Mouse (Mus musculus) intestine, embryonic 16.5 days (tissue): ENCODE measurements around the gene Hist1h1d. TPM values are rescaled to one million over a fixed set of nuclear protein-coding genes. Genes with fewer than 3 reads are reported as not detected.
"Not testable (repeated sequence)": the region's sequence is repeated elsewhere in the genome, so short reads cannot be mapped to it uniquely, and the experiment has no call there.

Experiments used
- ATAC-seq: fragments of 200-750 bp; cut with Nextera tagmentation; 2 replicates; pipeline ENCODE4 v1.8.0; 2017; ENCODE audit warnings: moderate TSS enrichment, moderate library complexity
- H3K27ac ChIP-seq: fragments of 300-500 bp; sonication (generic); 2 replicates; pipeline ENCODE4 v1.5.1; 2014; ENCODE audit warnings: mild to moderate bottlenecking, low read length
- H3K27me3 ChIP-seq: fragments of 300-500 bp; sonication (generic); replicated peaks from 2 replicates; pipeline ENCODE4 v1.6.1; 2014; ENCODE audit warnings: low read length, control low read depth, mixed read lengths; ENCODE audit not compliant: control insufficient read depth, insufficient read depth
- H3K36me3 ChIP-seq: fragments of 300-500 bp; sonication (generic); 2 replicates; pipeline ENCODE4 v1.6.1; 2014; ENCODE audit warnings: low read length, control low read depth; ENCODE audit not compliant: control insufficient read depth, insufficient read depth
- H3K4me1 ChIP-seq: fragments of 300-500 bp; sonication (generic); 2 replicates; pipeline ENCODE4 v1.6.1; 2014; ENCODE audit warnings: low read length, control low read depth, mixed read lengths; ENCODE audit not compliant: control insufficient read depth, insufficient read depth
- H3K4me2 ChIP-seq: fragments of 300-500 bp; sonication (generic); 2 replicates; pipeline ENCODE4 v1.6.1; 2014; ENCODE audit warnings: low read depth, low read length, control low read depth
- H3K4me3 ChIP-seq: fragments of 300-500 bp; sonication (generic); 2 replicates; pipeline ENCODE4 v1.5.1; 2014; ENCODE audit warnings: mild to moderate bottlenecking, low read length
- H3K9ac ChIP-seq: fragments of 300-500 bp; sonication (generic); 2 replicates; pipeline ENCODE4 v1.6.1; 2014; ENCODE audit warnings: low read depth, low read length
- H3K9me3 ChIP-seq: fragments of 300-500 bp; sonication (generic); 2 replicates; pipeline ENCODE4 v1.6.1; 2016; ENCODE audit warnings: low read length, control low read depth; ENCODE audit not compliant: control insufficient read depth
- WGBS: fragments of 180-500 bp; shearing (Covaris S2); extraction: QIAGEN DNeasy Blood & Tissue Kit; methylation state at CpG from one replicate; pipeline ENCODE4 v1.1.7; 2014; 5-methylcytosine and 5-hydroxymethylcytosine counted together
- polyA plus RNA-seq: library from polyadenylated mRNA; unstranded; fragments of >200 nt; fragmentation: Nextera tagmentation; extraction: Ambion mirVana; gene quantifications from 2 replicates; pipeline ENCODE4 v1.2.1, GENCODE M21; 2015

The Hist1h1d gene
- polyA plus RNA-seq, 1 experiment from 2014 or later, result 0.42 TPM

DNA sequence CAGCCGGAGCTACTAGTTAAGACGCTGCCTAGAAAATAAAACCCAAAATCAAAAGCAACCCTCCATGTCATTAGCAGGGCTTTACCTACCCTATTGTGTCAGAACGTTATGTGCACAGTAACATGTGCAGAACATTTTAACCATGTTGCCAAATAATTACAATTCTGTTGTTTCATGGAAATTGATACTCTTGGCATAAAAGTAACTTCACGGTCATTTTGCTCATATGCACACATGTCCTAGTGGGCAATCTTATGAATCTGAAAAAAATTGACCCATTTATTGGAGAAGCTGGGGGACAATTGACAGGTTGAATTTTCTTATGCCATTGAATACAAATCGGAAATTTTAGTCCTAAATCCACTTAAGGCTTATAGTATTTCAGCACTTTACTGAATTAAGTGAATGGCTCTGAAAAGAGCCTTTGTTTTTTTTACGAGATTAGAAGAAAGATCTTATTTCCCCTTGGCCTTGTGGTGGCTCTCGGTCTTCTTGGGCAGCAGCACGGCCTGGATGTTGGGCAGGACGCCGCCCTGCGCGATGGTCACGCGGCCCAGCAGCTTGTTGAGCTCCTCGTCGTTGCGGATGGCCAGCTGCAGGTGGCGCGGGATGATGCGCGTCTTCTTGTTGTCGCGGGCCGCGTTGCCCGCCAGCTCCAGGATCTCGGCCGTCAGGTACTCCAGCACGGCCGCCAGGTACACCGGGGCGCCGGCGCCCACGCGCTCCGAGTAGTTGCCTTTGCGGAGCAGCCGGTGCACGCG lies 17.4 kb downstream of the Hist1h1d start:
- not testable (repeated sequence) for ATAC-seq, H3K9me3 ChIP-seq, H3K4me1 ChIP-seq, H3K27me3 ChIP-seq, H3K36me3 ChIP-seq
- Histone ChIP-seq H3K4me3 (peak overlapping the region; percentile 43), H3K9ac (peak overlapping the region; percentile 64), H3K27ac (peak overlapping the region; percentile 96), H3K4me2 (peak overlapping the region; percentile 56)
- WGBS, result 2% methylated on average over 25 of the region's 41 CpGs

DNA sequence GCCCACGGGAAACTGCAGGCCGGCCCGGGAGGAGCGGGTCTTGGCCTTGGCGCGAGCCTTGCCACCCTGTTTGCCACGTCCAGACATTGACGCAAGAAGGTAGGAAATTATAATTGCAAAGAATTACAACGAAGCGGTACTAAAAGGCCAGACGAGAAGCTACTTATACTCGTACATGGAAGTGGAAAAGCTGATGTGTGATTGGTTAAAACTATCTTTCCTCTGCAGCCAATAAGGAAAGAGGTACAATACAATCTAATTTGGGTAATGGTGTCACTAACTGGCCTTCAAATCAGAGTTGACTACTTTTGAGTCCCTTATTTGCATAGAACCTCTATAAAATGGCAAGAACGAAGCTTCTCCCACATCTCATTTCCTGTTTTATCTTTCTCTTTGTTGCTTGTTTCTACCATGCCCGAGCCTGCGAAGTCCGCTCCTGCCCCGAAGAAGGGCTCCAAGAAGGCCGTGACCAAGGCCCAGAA lies 18.0 kb downstream of the Hist1h1d start, which contains the start of the genes Hist1h2ae and Hist1h2bg:
Hist1h2ae (minus strand) TSS at position 199 of the 482 bp plus-strand sequence.
Hist1h2bg (plus strand) TSS at position 375 of the 482 bp plus-strand sequence.
- Histone ChIP-seq H3K9me3 (no peaks in the 10 kb centered on the region), H3K4me1 (0 out of 2 replicates have a peak, but pooled peaks cover 4% of the 10 kb centered on the region), H3K4me3 (peak within 1 kb of the TSS; percentile 51), H3K36me3 (no peaks in the 10 kb centered on the region), H3K4me2 (peak within 1 kb of the TSS; percentile 68), H3K27ac (peak within 1 kb of the TSS; percentile 96), H3K27me3 (no peaks in the 10 kb centered on the region), H3K9ac (peak within 1 kb of the TSS; percentile 72)
- WGBS, result under 1% methylated on average over 18 of the region's 18 CpGs
- ATAC-seq, result peak; percentile 88

DNA sequence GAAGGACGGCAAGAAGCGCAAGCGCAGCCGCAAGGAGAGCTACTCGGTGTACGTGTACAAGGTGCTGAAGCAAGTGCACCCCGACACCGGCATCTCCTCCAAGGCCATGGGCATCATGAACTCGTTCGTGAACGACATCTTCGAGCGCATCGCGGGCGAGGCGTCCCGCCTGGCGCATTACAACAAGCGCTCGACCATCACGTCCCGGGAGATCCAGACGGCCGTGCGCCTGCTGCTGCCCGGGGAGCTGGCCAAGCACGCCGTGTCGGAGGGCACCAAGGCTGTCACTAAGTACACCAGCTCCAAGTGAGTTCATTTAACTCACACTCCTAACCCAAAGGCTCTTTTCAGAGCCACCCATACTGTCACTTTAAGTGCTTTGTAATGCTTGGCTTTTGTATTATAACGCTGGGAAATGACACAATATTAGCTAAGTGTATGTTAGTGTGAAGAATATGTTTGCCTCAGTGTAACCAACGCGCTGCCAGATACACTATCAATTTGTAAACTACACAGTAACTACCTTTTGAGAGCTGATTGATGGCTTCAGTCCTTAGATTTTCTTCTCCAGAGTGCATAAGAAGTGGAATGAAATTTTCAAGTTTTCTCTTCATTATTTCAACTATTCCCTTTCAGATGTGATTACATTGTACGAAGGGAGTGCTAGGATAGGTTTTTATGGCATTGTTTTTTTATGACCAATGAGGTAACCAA lies 18.6 kb downstream of the Hist1h1d start:
- Histone ChIP-seq H3K9ac (peak overlapping the region; percentile 72), H3K4me2 (peak overlapping the region; percentile 68), H3K27ac (peak overlapping the region; percentile 92), H3K4me3 (peak overlapping the region; percentile 51)
- H3K36me3 ChIP-seq, H3K9me3 ChIP-seq, H3K27me3 ChIP-seq, ATAC-seq, H3K4me1 ChIP-seq: not testable (repeated sequence)
- WGBS, result under 1% methylated on average over 11 of the region's 34 CpGs

DNA sequence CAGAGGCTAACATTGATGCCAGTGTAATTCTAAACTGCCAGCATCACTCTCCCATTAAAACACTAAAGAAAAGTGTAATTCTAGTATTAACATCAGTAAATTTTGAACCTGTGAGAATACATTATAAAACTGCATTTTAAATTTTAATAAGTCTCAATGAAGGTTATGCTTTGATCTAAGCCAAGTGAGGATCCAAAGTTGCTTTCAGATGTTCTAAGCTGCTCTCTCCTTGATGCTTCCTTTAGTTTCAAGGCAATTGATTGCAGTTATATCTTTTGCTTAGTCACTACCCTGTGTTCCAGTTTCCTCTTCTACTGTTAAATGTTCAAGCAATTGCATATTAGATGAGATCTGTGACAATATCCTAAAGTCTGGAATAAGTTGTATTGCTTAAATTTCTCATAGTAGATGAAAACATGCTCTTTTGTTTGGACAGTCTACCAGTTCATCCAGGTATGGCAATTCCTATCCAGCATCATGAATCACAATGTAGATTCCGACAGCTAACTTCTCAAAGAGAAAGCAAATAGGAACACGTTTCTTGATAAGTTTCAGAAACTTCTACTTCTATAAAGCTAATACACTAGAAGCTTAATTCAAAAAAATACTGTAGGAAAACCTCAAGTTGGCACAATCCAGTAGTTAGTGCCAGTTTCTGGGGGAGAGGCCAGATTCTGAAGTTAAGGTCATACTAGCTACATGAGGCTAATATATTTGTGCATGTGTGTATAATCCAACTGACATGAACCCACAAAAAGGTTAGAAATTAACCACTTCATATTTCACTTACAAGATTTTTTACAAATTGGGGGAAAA lies 19.4 kb downstream of the Hist1h1d start:
- no peak for ATAC-seq
- Histone ChIP-seq H3K9me3 (no peaks in the 10 kb centered on the region), H3K4me3 (peak overlapping the region; percentile 51), H3K36me3 (no peaks in the 10 kb centered on the region), H3K4me2 (peak overlapping the region; percentile 68), H3K9ac (peak overlapping the region; percentile 72; the same call in 1 of the 2 replicates), H3K27me3 (no peaks in the 10 kb centered on the region), H3K4me1 (peaks cover 12% of the 10 kb centered on the region; the same call in 1 of the 2 replicates), H3K27ac (peak overlapping the region; percentile 89)
- 20% methylated on average over 2 of the region's 2 CpGs for WGBS

DNA sequence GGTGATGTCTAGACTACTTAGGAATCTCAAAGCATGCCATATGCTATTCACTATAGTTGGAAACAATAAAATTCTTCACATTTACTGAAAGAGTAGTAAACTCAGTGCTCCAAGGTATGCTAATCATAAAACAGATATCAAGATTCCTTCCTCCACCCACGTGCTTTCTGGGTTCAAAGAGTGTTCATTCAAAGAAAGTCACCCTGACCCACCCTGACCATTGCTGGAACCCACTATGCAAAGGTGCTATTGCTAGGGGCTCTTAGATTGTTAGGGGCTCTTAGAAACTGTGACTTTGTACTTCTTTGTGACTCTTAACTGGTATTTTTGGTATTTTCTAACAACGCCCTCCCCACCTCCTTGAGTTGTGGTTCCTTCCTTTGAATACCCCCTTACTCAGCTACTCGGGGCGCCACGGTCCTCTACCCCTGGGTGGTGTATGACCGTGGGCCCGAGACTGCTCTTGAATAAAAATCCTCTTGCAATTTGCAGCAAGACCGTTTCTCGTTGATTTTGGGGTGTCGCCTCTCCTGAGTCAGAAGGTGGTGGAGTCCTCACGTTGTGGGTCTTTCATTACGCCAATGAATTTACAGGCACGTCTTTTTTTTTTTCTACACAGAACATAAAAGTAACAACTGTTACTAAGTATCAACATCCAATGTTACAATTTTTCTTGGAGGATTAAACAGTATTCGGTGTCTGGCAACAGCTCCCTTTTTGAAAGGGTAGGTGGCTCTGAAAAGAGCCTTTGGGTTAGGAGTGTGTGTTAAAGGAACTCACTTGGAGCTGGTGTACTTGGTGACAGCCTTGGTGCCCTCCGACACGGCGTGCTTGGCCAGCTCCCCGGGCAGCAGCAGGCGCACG lies 20.2 kb downstream of the Hist1h1d start:
- H3K4me1 ChIP-seq, result peaks cover 12% of the 10 kb centered on the region; the same call in 1 of the 2 replicates
- H3K4me3 ChIP-seq, result peak overlapping the region; percentile 51
- not testable (repeated sequence) for H3K36me3 ChIP-seq, ATAC-seq, H3K27me3 ChIP-seq, H3K9me3 ChIP-seq
- H3K4me2 ChIP-seq, result peak overlapping the region; percentile 68
- WGBS, result 9% methylated on average over 17 of the region's 20 CpGs
- peak overlapping the region; percentile 93 for H3K27ac ChIP-seq
- H3K9ac ChIP-seq, result peak overlapping the region; percentile 70

DNA sequence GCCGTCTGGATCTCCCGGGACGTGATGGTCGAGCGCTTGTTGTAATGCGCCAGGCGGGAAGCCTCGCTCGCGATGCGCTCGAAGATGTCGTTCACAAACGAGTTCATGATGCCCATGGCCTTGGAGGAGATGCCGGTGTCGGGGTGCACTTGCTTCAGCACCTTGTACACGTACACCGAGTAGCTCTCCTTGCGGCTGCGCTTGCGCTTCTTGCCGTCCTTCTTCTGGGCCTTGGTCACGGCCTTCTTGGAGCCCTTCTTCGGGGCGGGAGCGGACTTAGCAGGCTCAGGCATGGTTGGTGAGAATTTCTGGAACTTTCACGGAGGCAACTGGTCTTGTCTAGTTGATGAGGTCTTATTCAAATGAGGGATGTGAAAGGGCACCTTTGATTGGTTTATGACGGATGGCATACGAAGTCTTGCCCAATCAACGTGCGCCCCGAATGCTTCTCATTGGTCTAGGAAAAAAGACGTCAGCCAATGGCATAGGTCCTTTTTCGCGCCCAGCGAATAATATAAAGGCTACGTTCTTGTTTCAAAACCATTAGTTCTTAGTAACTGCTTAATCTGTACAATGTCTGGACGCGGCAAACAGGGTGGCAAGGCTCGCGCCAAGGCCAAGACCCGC lies 20.9 kb downstream of the Hist1h1d start, which contains the start of the genes Hist1h2bf and Hist1h2ad:
Hist1h2bf (minus strand) TSS at position 299 of the 627 bp plus-strand sequence.
Hist1h2ad (plus strand) TSS at position 484 of the 627 bp plus-strand sequence.
- ATAC-seq, result peak; percentile 87
- Histone ChIP-seq H3K27ac (peak within 1 kb of the TSS; percentile 93), H3K4me2 (peak within 1 kb of the TSS; percentile 68), H3K4me1 (peaks cover 12% of the 10 kb centered on the region; the same call in 1 of the 2 replicates), H3K4me3 (peak within 1 kb of the TSS; percentile 51), H3K9ac (peak within 1 kb of the TSS; percentile 70)
- not testable (repeated sequence) for H3K36me3 ChIP-seq, H3K9me3 ChIP-seq, H3K27me3 ChIP-seq
- under 1% methylated on average over 32 of the region's 42 CpGs for WGBS

DNA sequence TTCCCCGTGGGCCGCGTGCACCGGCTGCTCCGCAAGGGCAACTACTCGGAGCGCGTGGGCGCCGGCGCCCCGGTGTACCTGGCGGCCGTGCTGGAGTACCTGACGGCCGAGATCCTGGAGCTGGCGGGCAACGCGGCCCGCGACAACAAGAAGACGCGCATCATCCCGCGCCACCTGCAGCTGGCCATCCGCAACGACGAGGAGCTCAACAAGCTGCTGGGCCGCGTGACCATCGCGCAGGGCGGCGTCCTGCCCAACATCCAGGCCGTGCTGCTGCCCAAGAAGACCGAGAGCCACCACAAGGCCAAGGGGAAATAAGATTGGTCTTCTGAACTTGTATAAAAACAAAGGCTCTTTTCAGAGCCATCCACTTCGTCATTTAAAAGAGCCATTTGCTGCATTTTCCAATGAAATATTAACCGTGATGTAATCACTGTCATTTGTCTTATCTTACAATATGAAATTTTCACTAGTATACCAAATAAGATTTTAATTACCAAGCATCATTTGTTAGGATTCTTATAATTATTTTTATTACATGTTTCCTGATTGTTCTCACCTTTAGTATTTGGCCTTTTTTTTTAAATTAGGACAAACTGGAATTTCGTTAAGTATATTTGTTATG lies 21.6 kb downstream of the Hist1h1d start:
- H3K27ac ChIP-seq, result peak overlapping the region; percentile 93
- peak overlapping the region; percentile 60 for H3K9ac ChIP-seq
- peak overlapping the region; percentile 36 for H3K4me3 ChIP-seq
- peaks cover 12% of the 10 kb centered on the region; the same call in 1 of the 2 replicates for H3K4me1 ChIP-seq
- not testable (repeated sequence) for ATAC-seq, H3K9me3 ChIP-seq, H3K36me3 ChIP-seq, H3K27me3 ChIP-seq
- WGBS, result 3% methylated on average over 7 of the region's 39 CpGs
- peak overlapping the region; percentile 46 for H3K4me2 ChIP-seq
